Mouse (Mus musculus) small intestine, adult 2 months (tissue): ENCODE measurements around the gene B3gat2. TPM values are rescaled to one million over a fixed set of nuclear protein-coding genes. Genes with fewer than 3 reads are reported as not detected.

Source experiments
- H3K27ac ChIP-seq: fragments of 200-500 bp; 2 replicates; pipeline ENCODE4 v1.5.1; 2012; ENCODE audit warnings: low read depth, low read length, control low read depth, inconsistent platforms; ENCODE audit not compliant: insufficient read depth
- H3K27me3 ChIP-seq: fragments of 200-500 bp; 2 replicates; pipeline ENCODE4 v1.6.1; 2012; ENCODE audit warnings: mild to moderate bottlenecking, moderate library complexity, low read length, inconsistent platforms; ENCODE audit not compliant: control insufficient read depth, insufficient read depth
- H3K36me3 ChIP-seq: fragments of 200-500 bp; 2 replicates; pipeline ENCODE4 v1.6.1; 2012; ENCODE audit warnings: mild to moderate bottlenecking, low read length, control low read depth, inconsistent platforms; ENCODE audit not compliant: control insufficient read depth, insufficient read depth
- H3K4me1 ChIP-seq: fragments of 200-500 bp; 2 replicates; pipeline ENCODE4 v1.6.1; 2012; ENCODE audit warnings: low read length, inconsistent platforms, mixed read lengths; ENCODE audit not compliant: control insufficient read depth, insufficient read depth, insufficient read length
- H3K4me3 ChIP-seq: fragments of 200-500 bp; 2 replicates; pipeline ENCODE4 v1.5.1; 2012; ENCODE audit warnings: low read depth, mild to moderate bottlenecking, control low read depth, inconsistent platforms, low read length, moderate library complexity
- CTCF ChIP-seq: fragments of 200-500 bp; IDR thresholded peaks from 2 replicates; pipeline ENCODE4 v1.5.1; 2012; ENCODE audit warnings: low read depth, mild to moderate bottlenecking, control low read depth, inconsistent platforms, low read length, moderate library complexity, mixed read lengths; ENCODE audit not compliant: insufficient replicate concordance, insufficient read length; ENCODE audit errors: extremely low read depth
- POLR2A ChIP-seq: fragments of 200-500 bp; IDR thresholded peaks from 2 replicates; pipeline ENCODE4 v1.6.1; 2012; ENCODE audit warnings: low read depth, mild to moderate bottlenecking, control low read depth, inconsistent platforms, low read length, moderate library complexity
- WGBS: fragments of 180-500 bp; shearing (Covaris S2); methylation state at CpG from one replicate; pipeline ENCODE4 v1.1.7; 2018; 5-methylcytosine and 5-hydroxymethylcytosine counted together
- polyA plus RNA-seq: library from polyadenylated mRNA; depleted of rRNA; stranded (reverse); fragments of >200 nt; gene quantifications from 2 replicates; pipeline ENCODE4 v1.2.3, GENCODE M21; 2012; rRNA removed

Gene B3gat2
- polyA plus RNA-seq, 1 experiment: not detected

GRCm38 (mm10) chr1:23865566-23865965 lies 104.0 kb downstream of the B3gat2 start:
- H3K27ac ChIP-seq: no peak overlapping the region
- TF ChIP-seq POLR2A: no peak
- no peaks in the 10 kb centered on the region for H3K27me3 ChIP-seq
- peaks cover 2% of the 10 kb centered on the region; the same call in 1 of the 2 replicates for H3K4me1 ChIP-seq
- no peak overlapping the region for H3K4me3 ChIP-seq
- 92% methylated on average over 7 of the region's 7 CpGs for WGBS
- peaks cover 7% of the 10 kb centered on the region for H3K36me3 ChIP-seq

DNA sequence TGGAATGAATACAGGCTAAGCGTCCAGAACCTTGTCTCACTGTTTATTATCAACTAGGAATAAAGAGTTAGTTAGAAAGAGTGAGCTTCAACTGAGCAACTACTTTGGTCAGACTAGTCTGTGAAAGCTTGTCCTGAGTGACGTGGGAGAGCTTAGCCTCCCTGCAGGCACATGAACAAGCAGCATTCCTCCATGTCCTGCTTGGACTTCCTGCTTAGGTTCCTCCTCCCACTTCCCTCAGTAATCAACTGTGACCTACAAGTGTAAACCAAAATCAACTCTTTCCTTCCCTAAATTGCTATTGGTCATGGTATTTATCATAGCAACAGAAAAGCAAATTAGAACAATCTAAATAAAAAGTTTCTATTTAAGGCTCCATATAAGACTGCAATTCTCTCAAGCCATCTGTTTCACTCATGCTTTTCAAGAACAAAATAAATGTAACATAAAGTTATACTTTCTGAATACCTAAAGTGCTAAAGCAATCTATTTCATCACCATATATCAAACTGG lies 105.9 kb downstream of the B3gat2 start:
- Histone ChIP-seq H3K4me3 (no peak overlapping the region), H3K27ac (no peak overlapping the region), H3K4me1 (peaks cover 2% of the 10 kb centered on the region; the same call in 1 of the 2 replicates), H3K27me3 (no peaks in the 10 kb centered on the region), H3K36me3 (peaks cover 6% of the 10 kb centered on the region; the same call in 1 of the 2 replicates)
- WGBS: 74% methylated on average over 2 of the region's 2 CpGs
- TF ChIP-seq CTCF: no peak

- no peak for TF ChIP-seq POLR2A
- TF ChIP-seq CTCF: no peak
- peaks cover 8% of the 10 kb centered on the region; the same call in 1 of the 2 replicates for H3K36me3 ChIP-seq
- no peaks in the 10 kb centered on the region for H3K27me3 ChIP-seq
- no peak overlapping the region for H3K4me3 ChIP-seq
- H3K27ac ChIP-seq: peak overlapping the region; percentile 62; the same call in 1 of the 2 replicates
- WGBS: 91% methylated on average over 1 of the region's 1 CpGs
- H3K4me1 ChIP-seq: peaks cover 5% of the 10 kb centered on the region; the same call in 1 of the 2 replicates
Measured at GRCm38 (mm10) chr1:23872194-23872593, 110.6 kb downstream of the B3gat2 start.

DNA sequence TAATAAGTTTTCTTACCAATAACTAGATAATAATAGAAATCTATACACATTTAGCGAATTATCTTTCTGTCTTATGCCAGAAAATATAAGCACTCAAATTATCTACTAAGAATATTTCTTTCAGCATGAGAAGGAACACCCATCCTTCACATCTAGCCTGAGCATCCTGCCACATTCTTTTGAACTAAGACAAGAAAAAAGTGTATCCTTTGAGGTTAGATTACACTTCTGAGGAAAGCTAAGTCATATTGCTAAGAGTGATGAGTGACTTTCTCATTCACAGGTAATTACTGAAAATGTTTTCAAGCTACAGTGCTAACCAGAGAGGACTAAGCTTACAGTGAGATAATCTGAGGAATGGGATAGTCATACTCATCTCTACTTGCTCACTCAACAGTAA lies 121.1 kb downstream of the B3gat2 start:
- no peak overlapping the region for H3K27ac ChIP-seq
- no peaks in the 10 kb centered on the region; the same call in 1 of the 2 replicates for H3K4me1 ChIP-seq
- 94% methylated on average over 1 of the region's 1 CpGs for WGBS
- TF ChIP-seq POLR2A (no peak), CTCF (no peak)
- no peaks in the 10 kb centered on the region for H3K27me3 ChIP-seq
- H3K4me3 ChIP-seq: no peak overlapping the region
- H3K36me3 ChIP-seq: 0 out of 2 replicates have a peak, but pooled peaks cover 2% of the 10 kb centered on the region

- TF ChIP-seq CTCF (no peak), POLR2A (no peak)
- H3K36me3 ChIP-seq: no peaks in the 10 kb centered on the region
- 79% methylated on average over 2 of the region's 2 CpGs for WGBS
- H3K4me1 ChIP-seq: no peaks in the 10 kb centered on the region; the same call in 1 of the 2 replicates
- H3K27me3 ChIP-seq: no peaks in the 10 kb centered on the region
- no peak overlapping the region for H3K4me3 ChIP-seq
- no peak overlapping the region for H3K27ac ChIP-seq
Measured at GRCm38 (mm10) chr1:23884087-23884668, 122.6 kb downstream of the B3gat2 start.

- H3K27me3 ChIP-seq: no peaks in the 10 kb centered on the region
- 96% methylated on average over 7 of the region's 7 CpGs for WGBS
- TF ChIP-seq POLR2A (no peak), CTCF (no peak)
- no peak overlapping the region for H3K4me3 ChIP-seq
- H3K4me1 ChIP-seq: no peaks in the 10 kb centered on the region; the same call in 1 of the 2 replicates
- no peaks in the 10 kb centered on the region for H3K36me3 ChIP-seq
- H3K27ac ChIP-seq: no peak overlapping the region
Measured at GRCm38 (mm10) chr1:23884914-23885313, 123.4 kb downstream of the B3gat2 start.

DNA sequence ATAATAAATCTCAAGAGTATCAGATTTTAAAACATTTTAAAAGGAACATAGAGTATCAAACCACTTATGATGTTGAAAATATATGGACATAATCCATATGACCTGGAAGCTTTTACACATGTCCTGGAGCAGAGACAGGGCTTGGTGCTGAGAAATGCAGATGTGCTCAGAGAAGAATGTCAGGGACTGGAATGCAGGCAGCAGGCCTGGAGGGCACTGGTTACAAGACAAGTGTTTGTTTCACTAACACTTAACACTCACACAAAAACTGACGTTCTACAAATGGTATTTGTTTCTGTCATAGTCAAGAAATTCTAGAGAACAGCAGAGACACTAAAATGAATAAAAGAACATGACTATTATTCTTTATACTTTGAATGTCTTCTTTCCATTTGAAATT lies 130.5 kb downstream of the B3gat2 start:
- Histone ChIP-seq H3K4me3 (no peak overlapping the region), H3K36me3 (peaks cover 3% of the 10 kb centered on the region; the same call in 1 of the 2 replicates), H3K27me3 (no peaks in the 10 kb centered on the region), H3K4me1 (no peaks in the 10 kb centered on the region), H3K27ac (no peak overlapping the region)
- 72% methylated on average over 1 of the region's 1 CpGs for WGBS
- TF ChIP-seq CTCF (no peak), POLR2A (no peak)

Other genes starting within 250 kb of the B3gat2 start
- 14.9 and 46.3 TPM in 2 replicates for gene Smap1, start 160.6 kb downstream of the B3gat2 start, polyA plus RNA-seq
- 0.28 and 0.98 TPM in 2 replicates for gene Sdhaf4, start 243.9 kb downstream of the B3gat2 start, polyA plus RNA-seq